Mouse (Mus musculus) cerebellum, adult 18-20 months (tissue): ENCODE results near the gene Nfatc2.

Experiments
- DNase-seq, 2 experiments: peaks; one replicate each; pipeline ENCODE4 v3.0.0; 2021

The Nfatc2 gene

GRCm38 (mm10) chr2:168526547-168527429, 74.7 kb downstream of the Nfatc2 start:
- no peak for DNase-seq

GRCm38 (mm10) chr2:168525391-168526154, 75.9 kb downstream of the Nfatc2 start:
- DNase-seq, result no peak

GRCm38 (mm10) chr2:168524905-168525381, 76.5 kb downstream of the Nfatc2 start:
- DNase-seq, result peak; percentile 71 to 72

- DNase-seq, result no peak
Observed at GRCm38 (mm10) chr2:168522247-168522646, 79.2 kb downstream of the Nfatc2 start.

DNA sequence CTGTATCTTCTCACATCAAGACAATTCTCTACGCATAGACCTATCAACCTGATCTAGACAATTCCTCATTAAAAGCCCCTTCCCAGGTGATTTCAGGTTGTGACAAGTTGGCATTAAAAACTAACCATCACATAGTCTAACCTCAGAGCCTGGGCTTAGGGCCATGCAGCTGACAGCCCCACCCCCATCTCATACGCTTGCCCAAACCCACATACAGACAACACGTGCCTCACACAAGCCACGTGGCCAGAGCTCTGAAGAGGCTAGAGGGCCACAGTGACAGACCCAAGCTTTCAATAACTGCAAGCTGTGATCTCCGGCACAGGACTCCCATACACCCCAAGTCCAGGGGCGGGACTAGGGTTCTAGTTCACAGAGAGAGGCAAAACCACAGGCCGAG, 80.7 kb downstream of the Nfatc2 start:
- no peak for DNase-seq

DNA sequence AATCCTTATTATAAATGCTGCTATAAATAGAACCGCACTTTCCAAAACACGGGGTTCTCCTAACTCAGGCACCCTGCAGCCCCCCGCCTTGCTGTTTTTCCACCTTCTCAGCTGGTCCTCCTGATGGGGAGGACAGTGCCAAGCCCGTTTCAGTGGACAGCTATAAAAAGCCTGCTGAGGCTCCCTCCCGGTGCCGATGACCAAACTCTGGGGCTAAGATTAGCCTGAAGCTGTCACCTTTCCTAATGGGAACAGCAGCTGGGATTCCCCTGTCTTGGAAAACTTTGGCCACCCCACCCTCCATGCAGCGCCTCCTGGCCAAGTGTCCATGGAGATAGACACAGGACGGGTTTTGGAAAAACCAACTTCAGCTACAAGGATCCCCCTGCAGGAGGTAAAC, 81.9 kb downstream of the Nfatc2 start:
- DNase-seq, result no peak

DNA sequence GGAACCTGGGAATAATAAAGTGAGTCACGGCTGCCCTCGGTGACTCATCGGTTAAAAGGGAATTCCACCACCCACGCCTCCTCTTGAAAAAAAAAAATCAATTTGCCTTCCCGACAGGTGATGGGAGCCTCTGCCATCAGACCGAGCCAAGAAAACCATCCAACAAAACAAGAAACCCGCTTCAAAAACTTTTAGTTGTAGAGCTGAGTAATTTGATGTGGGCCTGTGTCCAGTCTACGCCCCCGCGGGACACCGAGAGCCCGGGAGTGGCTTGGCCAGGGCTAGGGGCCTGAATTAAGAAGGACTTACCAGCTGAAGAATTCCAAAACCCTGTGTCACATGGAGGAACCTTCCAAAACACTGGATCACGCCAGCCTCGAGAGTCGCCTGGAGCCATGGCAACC, 83.2 kb downstream of the Nfatc2 start:
- DNase-seq, result peak; percentile 17 to 26

- no peak for DNase-seq
Observed at GRCm38 (mm10) chr2:168517774-168518173, 83.7 kb downstream of the Nfatc2 start.

DNA sequence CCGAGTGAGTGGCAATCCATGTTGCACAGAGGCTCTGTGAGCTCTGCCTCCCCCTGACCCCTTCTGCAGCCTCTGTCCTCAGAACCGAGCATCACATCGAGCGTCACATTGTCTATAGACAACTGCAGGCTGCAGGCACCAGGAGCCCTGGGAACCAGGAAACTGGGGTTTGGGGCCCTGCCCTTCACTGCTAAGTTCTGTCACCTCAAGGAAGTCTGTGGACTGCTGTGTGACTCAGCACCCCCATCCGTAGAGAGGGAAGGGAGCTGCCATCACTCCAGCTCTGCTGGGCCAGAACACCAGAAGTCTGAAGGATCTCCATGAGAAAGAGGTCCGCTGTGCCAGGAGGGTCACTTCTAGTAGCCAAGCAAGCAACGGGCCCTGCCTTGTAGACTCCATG, 84.7 kb downstream of the Nfatc2 start:
- DNase-seq, result no peak

- no peak for DNase-seq
Observed at GRCm38 (mm10) chr2:168515466-168515865, 86.0 kb downstream of the Nfatc2 start.

DNA sequence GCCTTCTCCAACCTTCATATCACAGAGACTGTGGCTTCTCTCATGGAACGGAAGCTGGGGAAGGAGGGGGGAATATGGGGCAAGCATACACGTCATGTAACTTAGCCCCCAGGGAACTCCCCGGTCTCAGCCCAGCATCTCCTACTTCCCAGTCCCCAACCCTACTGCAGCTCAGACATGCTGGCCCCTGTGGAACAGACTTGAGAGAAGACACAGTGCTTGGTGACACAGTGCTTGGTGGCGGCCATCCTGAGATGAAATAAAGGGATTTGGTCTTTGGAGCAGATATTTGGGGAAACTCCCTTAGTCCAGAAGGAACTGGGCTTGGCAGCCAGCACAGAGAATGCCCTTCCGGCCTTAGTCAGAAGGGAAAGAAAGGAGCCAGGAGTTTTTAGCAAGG, 87.3 kb downstream of the Nfatc2 start:
- no peak for DNase-seq

DNA sequence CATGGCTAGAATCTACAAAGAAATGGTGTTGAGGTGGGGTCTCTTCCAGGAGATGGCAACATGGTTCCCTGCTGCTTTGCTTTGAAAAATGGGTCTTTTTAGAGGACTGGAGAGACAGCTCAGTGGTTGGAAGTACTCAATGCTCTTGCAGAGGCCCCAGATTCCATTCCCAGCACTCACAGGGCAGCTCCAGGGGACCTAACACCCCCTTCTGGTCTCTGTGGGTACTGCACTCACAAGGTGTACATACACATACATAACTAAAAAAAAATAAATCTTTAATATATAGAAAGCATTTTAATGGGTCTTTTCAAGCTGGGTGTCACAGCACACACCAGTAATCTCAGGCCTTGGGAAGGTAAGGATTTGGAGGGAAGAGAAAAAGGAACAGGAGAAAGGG, 89.9 kb downstream of the Nfatc2 start:
- DNase-seq, result no peak

DNA sequence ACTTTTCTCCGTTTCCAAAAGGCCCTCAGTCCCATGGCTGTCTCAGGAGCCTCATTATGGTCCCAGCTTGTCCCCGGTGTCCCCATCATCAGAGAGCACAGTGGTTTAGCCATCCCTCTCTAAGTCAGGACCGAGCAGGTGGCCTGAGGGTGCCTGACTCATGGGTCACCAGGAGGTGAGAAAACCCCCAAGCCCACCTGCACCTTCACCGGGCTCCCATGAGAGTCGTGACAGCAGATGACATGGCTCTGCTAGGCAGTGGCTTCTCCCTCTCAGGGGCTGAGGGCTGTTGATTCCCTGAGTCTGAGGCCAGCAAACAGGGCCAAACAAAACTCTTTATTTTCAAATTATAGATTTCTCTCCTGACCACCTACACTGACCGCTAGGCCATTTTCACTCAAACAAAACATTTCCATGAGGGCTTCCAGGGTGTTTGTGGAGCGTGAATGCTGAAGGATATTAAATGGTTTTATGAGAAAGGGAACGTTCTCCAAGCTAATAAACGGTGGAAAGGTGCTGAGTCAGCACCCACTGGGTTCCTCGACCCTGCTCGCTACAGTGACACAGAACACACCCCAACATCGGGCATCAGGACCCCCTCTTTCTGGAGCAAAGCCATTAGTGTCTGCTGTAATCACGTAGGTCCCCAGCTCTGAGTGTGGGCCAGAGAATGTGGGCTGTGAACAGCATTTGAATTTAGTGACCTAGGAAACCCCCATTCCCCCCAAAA, 92.8 kb downstream of the Nfatc2 start:
- no peak for DNase-seq

- DNase-seq, result no peak
Observed at GRCm38 (mm10) chr2:168504431-168505182, 96.8 kb downstream of the Nfatc2 start.

DNA sequence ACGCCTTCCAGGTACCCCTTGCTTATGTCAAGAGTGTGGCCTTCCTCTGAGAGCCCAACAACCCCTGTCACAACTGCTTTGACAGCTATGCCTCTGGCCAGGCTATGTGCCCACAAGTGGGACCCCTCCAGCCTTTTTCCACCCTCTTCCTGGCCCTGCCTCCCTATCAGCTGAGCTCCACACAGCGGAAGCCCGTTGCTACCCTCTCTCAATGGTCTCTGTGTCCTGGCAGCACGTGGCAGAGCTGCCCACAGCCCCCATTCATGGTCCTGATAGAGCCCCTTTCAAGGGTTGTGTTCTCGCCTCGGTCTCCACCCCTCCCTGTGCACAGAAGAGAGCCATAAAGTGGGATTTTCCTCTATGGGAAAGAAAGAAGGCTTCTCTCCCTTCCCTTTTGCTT, 97.7 kb downstream of the Nfatc2 start:
- DNase-seq, result no peak

DNA sequence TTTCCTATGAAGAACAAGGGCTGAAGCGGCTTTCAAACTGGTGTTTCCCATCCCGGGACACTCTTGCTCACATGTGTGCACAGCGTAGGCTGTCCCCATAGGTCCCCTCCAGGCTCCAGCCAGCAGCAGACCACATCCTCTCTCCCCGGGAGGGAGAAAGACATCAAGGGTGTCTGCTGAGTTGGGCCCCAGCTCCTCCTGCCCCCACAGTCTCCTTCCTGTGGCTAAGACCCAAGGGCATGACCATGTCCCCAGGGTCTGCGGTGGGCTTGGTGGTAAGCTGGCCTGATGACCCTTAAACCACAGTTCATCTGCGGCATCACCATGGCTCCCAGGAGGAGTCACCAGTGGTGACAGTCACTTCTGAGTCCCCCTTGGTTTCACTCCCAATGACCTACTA, 100.7 kb downstream of the Nfatc2 start:
- DNase-seq, result no peak

- no peak for DNase-seq
Observed at GRCm38 (mm10) chr2:168500244-168500643, 101.2 kb downstream of the Nfatc2 start.

DNA sequence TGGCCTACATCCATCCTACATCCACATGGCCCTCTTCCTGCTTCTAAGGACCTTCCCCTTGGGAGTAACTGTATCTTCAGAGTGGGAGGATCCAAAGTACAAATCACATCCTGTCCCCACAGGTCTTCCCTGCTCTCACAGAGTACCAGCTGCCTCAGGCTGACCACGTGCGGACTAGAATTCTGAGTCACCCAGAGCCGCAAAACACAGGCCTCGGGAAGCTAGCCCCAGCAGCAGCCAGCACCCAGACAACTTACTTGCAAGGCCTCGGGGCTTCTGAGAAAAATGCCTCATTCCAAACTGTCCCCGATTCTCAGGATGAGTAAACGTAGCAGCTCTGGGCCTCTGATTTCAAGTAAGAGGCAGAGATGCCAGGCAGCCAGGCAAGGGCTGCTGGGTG, 109.7 kb downstream of the Nfatc2 start:
- no peak for DNase-seq

DNA sequence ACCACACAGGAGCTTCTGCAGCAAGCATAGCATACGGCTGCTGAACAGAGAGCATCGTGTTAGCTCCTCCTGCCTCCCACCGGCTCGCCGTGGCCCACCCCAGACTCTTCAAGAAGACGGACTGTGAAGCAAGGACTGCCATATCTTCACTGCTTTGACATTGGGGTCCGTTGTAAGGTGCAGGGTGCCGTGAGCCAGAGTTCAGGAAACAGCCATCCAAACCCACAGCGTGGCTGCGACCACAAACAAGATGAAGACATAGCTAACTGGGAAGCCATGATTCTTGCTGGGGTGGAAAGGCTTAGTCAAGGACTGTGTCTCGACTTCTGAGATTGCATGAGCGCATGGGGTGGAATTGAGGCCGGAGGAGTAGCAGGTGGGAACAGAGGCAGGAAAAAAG, 111.5 kb downstream of the Nfatc2 start:
- no peak for DNase-seq

GRCm38 (mm10) chr2:168488158-168488925, 113.1 kb downstream of the Nfatc2 start:
- no peak for DNase-seq

DNA sequence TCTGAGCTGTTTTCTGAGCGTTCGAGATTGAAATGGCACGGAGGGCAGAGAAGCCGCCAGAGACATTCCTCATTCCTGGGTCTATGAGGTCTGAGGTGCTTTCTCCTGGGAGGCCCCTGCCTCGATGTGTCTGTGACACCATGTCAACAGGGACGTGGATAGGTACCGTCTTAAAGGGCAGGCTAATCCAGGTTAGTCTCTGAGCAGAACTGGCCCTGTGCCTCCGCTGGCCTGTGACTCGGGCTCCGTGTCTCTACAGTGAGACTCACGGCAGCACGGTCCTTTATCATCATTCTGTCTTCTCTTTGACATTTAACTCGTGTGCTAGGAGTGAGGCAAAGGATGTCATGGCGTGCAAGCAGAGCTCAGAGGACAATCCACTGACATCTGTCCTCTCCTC, 120.3 kb downstream of the Nfatc2 start:
- DNase-seq, result no peak

DNA sequence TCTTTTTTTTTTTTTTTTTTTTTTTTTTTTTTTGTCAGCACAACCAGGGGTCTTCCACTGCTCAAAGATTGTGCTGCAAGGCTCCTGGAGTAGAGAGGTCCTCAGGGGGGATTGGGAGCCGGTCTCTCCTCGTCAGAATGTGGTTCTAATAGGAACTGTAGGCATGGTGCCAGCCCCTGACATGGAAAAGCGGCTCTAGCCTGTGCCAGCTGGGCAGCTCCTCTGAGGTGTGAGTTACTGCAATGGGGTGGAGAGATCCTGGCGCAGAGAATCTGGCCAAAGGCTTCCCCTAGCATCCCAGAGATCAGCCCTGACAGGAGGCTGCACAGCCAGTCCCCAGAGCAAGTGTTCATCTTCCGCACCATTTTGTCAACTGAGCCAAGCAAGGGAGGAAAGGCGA, 120.8 kb downstream of the Nfatc2 start:
- DNase-seq, result peak; percentile 69 to 70
